Mouse (Mus musculus) G1E (cell line): ENCODE results near the gene Gm48551.

Experiments used
- CTCF ChIP-seq: IDR thresholded peaks from 2 replicates; pipeline ENCODE4 v1.5.1; 2012; ENCODE audit warnings: low read depth, low read length, inconsistent platforms, mixed read lengths
- GATA1 ChIP-seq: IDR thresholded peaks from 2 replicates; pipeline ENCODE4 v1.6.1; 2012; ENCODE audit warnings: borderline replicate concordance, low read length, inconsistent platforms, mixed read lengths
- POLR2AphosphoS5 ChIP-seq: IDR thresholded peaks from 2 replicates; pipeline ENCODE4 v1.6.1; 2012; ENCODE audit warnings: low read depth, low read length, inconsistent platforms; ENCODE audit not compliant: insufficient replicate concordance
- TAL1 ChIP-seq: conservative IDR thresholded peaks from 2 replicates; pipeline ENCODE4 v1.6.1; 2012; ENCODE audit warnings: low read depth, low read length, inconsistent platforms, mixed read lengths

DNA sequence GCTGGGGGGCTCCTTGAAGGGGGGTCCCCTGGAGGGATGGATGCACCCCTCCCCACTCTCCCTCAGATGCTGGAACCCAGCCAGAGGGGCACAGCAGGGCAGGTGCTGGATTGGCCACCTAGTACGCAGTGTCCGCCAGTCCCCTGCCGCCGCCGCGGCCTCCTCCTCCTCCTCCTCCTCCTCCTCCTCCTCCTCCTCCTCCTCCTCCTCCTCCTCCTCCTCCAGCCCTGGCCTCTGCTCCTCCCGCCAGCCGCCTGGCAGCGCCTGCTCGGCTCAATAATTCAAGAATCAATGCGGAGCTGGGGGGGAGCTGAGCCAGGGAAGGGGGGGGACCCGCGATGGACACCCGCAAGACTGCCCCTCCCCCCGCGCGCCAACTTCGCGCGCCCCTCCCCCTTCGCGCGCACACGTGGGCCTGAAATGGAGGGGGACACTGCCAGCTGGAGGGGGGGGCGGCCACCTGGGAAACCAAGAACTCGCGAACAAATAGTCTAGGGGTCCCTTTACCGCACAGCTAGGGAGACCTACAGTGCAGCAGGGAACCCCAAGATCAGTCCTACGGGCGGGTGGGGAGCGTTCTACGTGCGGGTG, 41.9 kb downstream of the Gm48551 start:
- TF ChIP-seq GATA1 (no peak), CTCF (no peak), POLR2AphosphoS5 (no peak), TAL1 (no peak)
